Mouse (Mus musculus) CD4-positive naive resting alpha-beta T cell, adult 76 days (primary cell): ENCODE results near the gene Spata9. TPM values are rescaled to one million over a fixed set of nuclear protein-coding genes. Genes with fewer than 3 reads are reported as not detected.

Experiments
- total RNA-seq: library from RNA; stranded (reverse); gene quantifications from one replicate; pipeline ENCODE4 v1.2.4, GENCODE M21; 2023

Spata9 gene
- total RNA-seq: not detected

GRCm38 (mm10) chr13:75966850-75967249, at the start of gene Spata9:
TSS of gene Spata9 (plus strand) at chr13:75967150.

GRCm38 (mm10) chr13:75943189-75944043, 23.5 kb upstream of the Spata9 start, which contains the start of gene Rhobtb3:
TSS of gene Rhobtb3 (minus strand) at chr13:75943925.

DNA sequence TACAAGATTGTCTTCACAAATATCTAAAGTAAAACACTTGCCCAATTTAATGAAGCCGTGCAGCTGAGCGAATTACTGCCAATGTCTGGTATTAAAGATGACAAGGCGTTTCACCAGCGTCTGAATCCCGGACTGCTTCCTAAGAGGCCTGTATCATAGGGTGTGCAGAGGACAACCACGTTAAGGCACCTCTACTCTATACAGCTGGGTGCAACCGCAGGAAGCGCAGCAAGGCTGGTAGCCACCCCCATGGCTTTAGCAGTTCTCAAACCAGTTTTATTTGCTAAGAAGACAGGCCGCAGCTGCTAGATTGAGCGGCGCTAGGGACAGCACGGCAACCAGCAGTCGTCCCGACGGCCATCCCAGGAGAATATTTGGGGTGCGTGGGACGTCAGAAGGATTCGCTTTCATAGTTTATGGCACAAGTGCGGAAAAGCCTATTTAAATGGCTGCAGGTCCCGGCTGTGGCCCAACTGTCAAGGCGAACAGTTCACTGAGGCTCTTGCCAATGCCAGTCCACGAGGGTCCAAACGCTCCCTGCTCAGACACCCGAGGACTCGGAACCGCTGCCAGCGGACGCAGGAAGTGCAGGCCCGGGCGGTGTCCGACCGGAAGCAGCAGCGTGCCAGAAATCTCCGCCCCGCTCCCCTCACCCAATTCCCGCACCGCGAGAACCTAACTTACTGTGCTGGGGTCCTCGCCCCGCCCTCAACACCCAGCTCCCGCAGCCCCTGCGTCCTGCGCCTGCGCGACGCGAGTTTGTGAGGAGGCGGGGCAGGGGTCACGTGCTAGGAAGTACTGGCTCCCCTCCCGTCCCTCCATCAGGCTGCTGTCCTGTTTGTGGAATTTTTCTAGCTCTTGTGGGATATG, 51.3 kb downstream of the Spata9 start, which contains the start of gene Rfesd:
Gene Rfesd, minus strand, starts transcription at position 746 of the 870 bp plus-strand sequence.

Other genes starting within 250 kb of the Spata9 start
- 12.4 TPM for gene Glrx, start 127.3 kb upstream of the Spata9 start, total RNA-seq
- not detected for gene Rhobtb3, start 23.2 kb upstream of the Spata9 start, total RNA-seq
- gene Rfesd, start 51.6 kb downstream of the Spata9 start, total RNA-seq: 8.3 TPM
- not detected for gene Gpr150, start 89.8 kb downstream of the Spata9 start, total RNA-seq
- 5.5 TPM for gene Arsk, start 131.5 kb downstream of the Spata9 start, total RNA-seq
- gene Ttc37, start 131.6 kb downstream of the Spata9 start, total RNA-seq: 30.9 TPM